Mouse (Mus musculus): ENCODE results near the gene Zcchc13. TPM values are rescaled to one million over a fixed set of nuclear protein-coding genes. Genes with fewer than 3 reads are reported as not detected.

Gene Zcchc13
- total and polyA plus RNA-seq, 2 experiments from 2014 or later: not detected

- DNase-seq (ENCODE audit: low spot score): peak; percentile 10
- Histone ChIP-seq H3K27ac (ENCODE audit: low read depth) (peak overlapping the region; percentile 35; the same call in 1 of the 2 replicates), H3K4me1 (ENCODE audit: control insufficient read depth, insufficient read depth) (no peaks in the 10 kb centered on the region), H3K36me3 (replicated peaks; ENCODE audit: control insufficient read depth, insufficient read depth, low read length) (no peaks in the 10 kb centered on the region), H3K9me3 (replicated peaks; ENCODE audit: control insufficient read depth, low read length) (no peaks in the 10 kb centered on the region), H3K4me2 (ENCODE audit: low read depth, low read length) (peak overlapping the region; percentile 79), H3K9ac (replicated peaks; ENCODE audit: low read depth, low read length) (peak overlapping the region; percentile 58), H3K4me3 (ENCODE audit: low read depth, low read length) (peak overlapping the region; percentile 49), H3K27me3 (ENCODE audit: control insufficient read depth, insufficient read depth, low read length) (no peaks in the 10 kb centered on the region)
- WGBS: under 1% methylated on average over 28 of the region's 28 CpGs
- no peak for TF ChIP-seq EP300 (IDR thresholded peaks at IDR 0.05; ENCODE audit: low read depth)
- no peak for TF ChIP-seq CTCF (IDR thresholded peaks at IDR 0.05; ENCODE audit: low read depth)
- ATAC-seq (ENCODE audit: insufficient read depth, low read depth): no peak
These were observed 7.0 kb upstream of the Zcchc13 start for GRCm38 (mm10) chrX:103623411-103623845.

GRCm38 (mm10) chrX:103624426-103625168, 5.8 kb upstream of the Zcchc13 start:
- no peak overlapping the region for H3K9ac ChIP-seq (replicated peaks; ENCODE audit: low read depth, low read length)

GRCm38 (mm10) chrX:103628890-103629289, 1.5 kb upstream of the Zcchc13 start:
- Histone ChIP-seq H3K4me1 (ENCODE audit: control insufficient read depth, insufficient read depth) (no peaks in the 10 kb centered on the region), H3K4me3 (ENCODE audit: low read depth, low read length) (no peak overlapping the region), H3K27ac (ENCODE audit: low read depth) (no peak overlapping the region), H3K9ac (replicated peaks; ENCODE audit: low read depth, low read length) (no peak overlapping the region), H3K36me3 (replicated peaks; ENCODE audit: control insufficient read depth, insufficient read depth, low read length) (no peaks in the 10 kb centered on the region), H3K4me2 (ENCODE audit: low read depth, low read length) (no peak overlapping the region), H3K9me3 (replicated peaks; ENCODE audit: control insufficient read depth, low read length) (no peaks in the 10 kb centered on the region), H3K27me3 (ENCODE audit: control insufficient read depth, insufficient read depth, low read length) (0 out of 2 replicates have a peak, but pooled peaks cover 7% of the 10 kb centered on the region)
- ATAC-seq (ENCODE audit: insufficient read depth, low read depth): no peak
- TF ChIP-seq CTCF (IDR thresholded peaks at IDR 0.05; ENCODE audit: low read depth) (0 out of 2 replicates have a peak, but pooled peaks have one; percentile 26), EP300 (IDR thresholded peaks at IDR 0.05; ENCODE audit: low read depth) (no peak)
- 84% methylated on average over 1 of the region's 1 CpGs for WGBS
- no peak for DNase-seq (ENCODE audit: low spot score)

More at GRCm38 (mm10) chrX:103624426-103625168, 5.8 kb upstream of the Zcchc13 start:
- no peaks in the 10 kb centered on the region for H3K4me1 ChIP-seq (ENCODE audit: control insufficient read depth, insufficient read depth)
- DNase-seq (ENCODE audit: low spot score) (peak; percentile 58), ATAC-seq (ENCODE audit: insufficient read depth, low read depth) (no peak)
- no peak for TF ChIP-seq EP300 (IDR thresholded peaks at IDR 0.05; ENCODE audit: low read depth)
- peak; percentile 68 for TF ChIP-seq CTCF (IDR thresholded peaks at IDR 0.05; ENCODE audit: low read depth)
- H3K27me3 ChIP-seq (ENCODE audit: control insufficient read depth, insufficient read depth, low read length): no peaks in the 10 kb centered on the region
- H3K9me3 ChIP-seq (replicated peaks; ENCODE audit: control insufficient read depth, low read length): no peaks in the 10 kb centered on the region
- H3K27ac ChIP-seq (ENCODE audit: low read depth): no peak overlapping the region
- H3K4me3 ChIP-seq (ENCODE audit: low read depth, low read length): no peak overlapping the region
- H3K36me3 ChIP-seq (replicated peaks; ENCODE audit: control insufficient read depth, insufficient read depth, low read length): no peaks in the 10 kb centered on the region
- no peak overlapping the region for H3K4me2 ChIP-seq (ENCODE audit: low read depth, low read length)
- WGBS: 30% methylated on average over 5 of the region's 5 CpGs

- Histone ChIP-seq H3K9me3 (replicated peaks; ENCODE audit: control insufficient read depth, low read length) (no peaks in the 10 kb centered on the region), H3K27me3 (ENCODE audit: control insufficient read depth, insufficient read depth, low read length) (0 out of 2 replicates have a peak, but pooled peaks cover 11% of the 10 kb centered on the region), H3K9ac (replicated peaks; ENCODE audit: low read depth, low read length) (no peak overlapping the region), H3K4me3 (ENCODE audit: low read depth, low read length) (no peak overlapping the region), H3K27ac (ENCODE audit: low read depth) (no peak overlapping the region), H3K4me2 (ENCODE audit: low read depth, low read length) (no peak overlapping the region), H3K4me1 (ENCODE audit: control insufficient read depth, insufficient read depth) (no peaks in the 10 kb centered on the region), H3K36me3 (replicated peaks; ENCODE audit: control insufficient read depth, insufficient read depth, low read length) (no peaks in the 10 kb centered on the region)
- no peak for ATAC-seq (ENCODE audit: insufficient read depth, low read depth)
- no peak for DNase-seq (ENCODE audit: low spot score)
- TF ChIP-seq CTCF (IDR thresholded peaks at IDR 0.05; ENCODE audit: low read depth) (no peak), EP300 (IDR thresholded peaks at IDR 0.05; ENCODE audit: low read depth) (no peak)
These were observed 3.5 kb downstream of the Zcchc13 start for GRCm38 (mm10) chrX:103633895-103634294.

GRCm38 (mm10) chrX:103636021-103636420, 5.6 kb downstream of the Zcchc13 start:
- no peak overlapping the region for H3K4me3 ChIP-seq (ENCODE audit: low read depth, low read length)
- DNase-seq (ENCODE audit: low spot score) (no peak), ATAC-seq (ENCODE audit: insufficient read depth, low read depth) (no peak)

More at GRCm38 (mm10) chrX:103636021-103636420, 5.6 kb downstream of the Zcchc13 start:
- Histone ChIP-seq H3K9ac (replicated peaks; ENCODE audit: low read depth, low read length) (no peak overlapping the region), H3K4me1 (ENCODE audit: control insufficient read depth, insufficient read depth) (no peaks in the 10 kb centered on the region), H3K27ac (ENCODE audit: low read depth) (no peak overlapping the region), H3K27me3 (ENCODE audit: control insufficient read depth, insufficient read depth, low read length) (0 out of 2 replicates have a peak, but pooled peaks cover 5% of the 10 kb centered on the region), H3K9me3 (replicated peaks; ENCODE audit: control insufficient read depth, low read length) (no peaks in the 10 kb centered on the region), H3K36me3 (replicated peaks; ENCODE audit: control insufficient read depth, insufficient read depth, low read length) (no peaks in the 10 kb centered on the region), H3K4me2 (ENCODE audit: low read depth, low read length) (no peak overlapping the region)
- TF ChIP-seq EP300 (IDR thresholded peaks at IDR 0.05; ENCODE audit: low read depth): no peak
- TF ChIP-seq CTCF (IDR thresholded peaks at IDR 0.05; ENCODE audit: low read depth): no peak
